Mouse (Mus musculus) olfactory bulb, adult 2 months (tissue): ENCODE measurements around the gene Rpl38.

Experiments
- CTCF ChIP-seq: fragments of 200-500 bp; IDR thresholded peaks from 2 replicates; pipeline ENCODE4 v1.5.1; 2012; ENCODE audit warnings: low read depth, mild to moderate bottlenecking, low read length, moderate library complexity; ENCODE audit not compliant: insufficient read depth
- POLR2A ChIP-seq: fragments of 200-500 bp; IDR thresholded peaks from 2 replicates; pipeline ENCODE4 v1.6.1; 2012; ENCODE audit warnings: mild to moderate bottlenecking, low read depth, low read length, moderate library complexity; ENCODE audit not compliant: insufficient read depth

DNA sequence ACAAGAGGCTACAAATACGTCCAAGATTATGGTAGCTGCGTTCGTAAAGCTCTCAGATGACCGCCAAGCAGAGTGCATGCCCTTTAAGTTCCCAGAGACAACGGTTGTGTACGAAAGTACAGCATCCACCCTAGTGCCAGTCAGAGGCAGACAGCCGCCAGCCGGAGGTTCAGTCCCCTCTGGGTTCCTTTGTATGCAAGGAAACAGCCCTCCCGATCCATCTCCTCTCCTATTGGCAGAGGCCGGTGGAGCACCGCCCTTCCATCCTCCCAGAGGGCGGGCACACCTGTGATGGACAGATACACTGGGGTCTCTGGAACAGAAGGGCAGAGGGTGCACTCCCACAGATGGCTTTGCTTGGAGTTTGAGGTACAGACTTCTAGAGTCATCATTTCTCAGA, 26.1 kb upstream of the Rpl38 start:
- TF ChIP-seq CTCF (no peak), POLR2A (no peak)
